Mouse (Mus musculus): Measurements from ENCODE around the gene Ubac1.

Gene Ubac1

GRCm38 (mm10) chr2:26024138-26025075 lies 2.9 kb upstream of the Ubac1 start:
- DNase-seq (ENCODE audit: extremely low read depth, low read depth), result no peak

GRCm38 (mm10) chr2:26022626-26023025 lies 1.1 kb upstream of the Ubac1 start:
- DNase-seq (ENCODE audit: extremely low read depth, low read depth), result no peak

DNA sequence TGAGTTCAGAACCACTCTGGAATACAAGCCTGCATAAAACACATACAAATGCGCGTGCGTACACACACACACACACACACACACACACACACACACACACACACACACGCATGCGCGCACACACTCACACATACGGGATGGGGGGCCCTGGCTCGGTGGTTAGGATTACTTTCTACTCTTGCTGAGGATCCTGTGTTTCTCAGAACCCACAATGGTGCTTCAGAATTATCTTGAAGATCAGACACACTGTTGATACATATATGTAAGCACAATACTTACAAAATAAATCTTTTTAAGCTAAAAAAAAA lies 665 bp upstream of the Ubac1 start:
- DNase-seq (ENCODE audit: extremely low read depth, low read depth), result no peak

- peak; percentile 45 for DNase-seq (ENCODE audit: extremely low read depth, low read depth)
Observed at GRCm38 (mm10) chr2:26020714-26021560, 610 bp downstream of the Ubac1 start.

DNA sequence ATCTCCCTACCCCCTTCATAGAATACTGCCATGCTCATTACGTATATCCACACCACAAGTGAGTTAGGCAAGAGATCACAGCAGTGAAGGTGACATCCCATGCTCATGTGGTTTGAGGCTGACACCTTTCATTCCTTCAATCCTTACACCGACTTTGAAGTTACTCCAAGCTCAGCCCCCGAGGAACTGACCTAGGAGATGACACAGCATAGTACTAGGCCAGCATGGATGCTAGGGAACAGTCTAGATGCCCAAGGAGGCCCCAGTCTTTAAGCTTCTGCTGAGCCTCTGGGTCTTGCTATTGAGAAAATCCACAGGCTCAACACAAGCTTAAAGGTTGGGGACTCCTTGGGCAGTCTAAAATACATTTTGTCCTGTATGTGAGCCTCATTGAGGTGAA lies 1.6 kb downstream of the Ubac1 start:
- no peak for DNase-seq (ENCODE audit: extremely low read depth, low read depth)

DNA sequence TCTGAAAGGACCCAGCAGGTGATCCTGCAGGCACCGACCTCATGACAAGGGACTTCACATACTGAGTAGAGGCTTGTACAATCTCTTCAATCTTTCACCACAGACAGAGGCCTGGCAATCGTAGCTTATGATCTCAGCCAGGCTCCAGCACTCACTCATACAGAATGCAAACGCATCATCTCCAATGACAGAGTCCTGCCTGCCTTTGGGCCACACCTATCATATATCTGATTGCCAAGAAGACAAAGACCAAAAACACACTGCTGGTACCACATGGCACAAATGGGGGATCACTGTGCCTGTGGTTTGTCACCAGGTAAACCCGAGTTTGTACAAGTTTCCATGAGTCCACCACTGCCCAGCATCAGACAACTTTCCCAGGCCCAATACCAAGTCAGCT lies 4.2 kb downstream of the Ubac1 start:
- no peak for DNase-seq (ENCODE audit: extremely low read depth, low read depth)

- DNase-seq (ENCODE audit: extremely low read depth, low read depth), result no peak
Observed at GRCm38 (mm10) chr2:26013674-26014073, 7.9 kb downstream of the Ubac1 start.

DNA sequence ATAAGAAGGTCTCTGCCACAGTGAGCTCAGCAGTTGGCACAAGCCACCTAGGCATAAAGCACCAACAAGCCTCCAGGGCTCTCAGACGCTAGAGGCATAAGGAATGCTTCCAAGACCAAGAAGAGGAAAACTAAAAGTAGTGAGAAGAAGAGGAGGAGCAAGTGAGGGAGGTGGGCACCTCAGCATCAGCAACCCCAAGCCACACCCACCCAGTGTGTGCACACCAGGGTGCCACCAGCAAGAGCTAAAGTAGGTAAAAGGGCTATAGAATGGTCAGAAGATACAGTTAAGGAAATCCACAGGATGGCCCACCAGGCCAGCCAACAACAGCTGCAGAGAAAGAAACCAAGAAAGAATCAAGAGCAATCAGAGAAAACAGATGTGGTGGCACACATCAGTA lies 10.1 kb downstream of the Ubac1 start:
- no peak for DNase-seq (ENCODE audit: extremely low read depth, low read depth)

GRCm38 (mm10) chr2:26002001-26002400 lies 19.5 kb downstream of the Ubac1 start:
- DNase-seq (ENCODE audit: extremely low read depth, low read depth), result no peak

- DNase-seq (ENCODE audit: extremely low read depth, low read depth), result no peak
Observed at GRCm38 (mm10) chr2:26001136-26001535, 20.4 kb downstream of the Ubac1 start.

DNA sequence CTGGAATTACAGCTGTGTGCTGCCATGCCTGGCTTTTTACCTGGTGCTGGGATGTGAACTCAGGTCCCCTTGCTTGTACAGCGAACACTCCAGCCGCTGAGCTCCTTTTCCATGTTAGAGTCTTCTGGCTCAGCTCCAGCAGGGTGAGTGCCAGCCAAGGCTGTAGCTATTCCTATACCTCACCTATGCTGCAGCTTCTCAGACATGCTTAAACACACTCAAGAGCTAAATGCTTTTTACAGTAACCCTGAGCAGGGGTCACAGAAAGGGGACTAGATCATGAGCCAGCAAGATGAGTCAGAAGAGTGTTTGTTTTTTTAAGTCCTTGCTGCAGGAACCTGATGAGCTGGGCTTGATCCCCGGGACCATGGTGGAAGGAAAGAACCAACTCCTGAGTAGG lies 23.8 kb downstream of the Ubac1 start:
- DNase-seq (ENCODE audit: extremely low read depth, low read depth), result no peak

GRCm38 (mm10) chr2:25994791-25995190 lies 26.8 kb downstream of the Ubac1 start:
- DNase-seq (ENCODE audit: extremely low read depth, low read depth), result no peak

DNA sequence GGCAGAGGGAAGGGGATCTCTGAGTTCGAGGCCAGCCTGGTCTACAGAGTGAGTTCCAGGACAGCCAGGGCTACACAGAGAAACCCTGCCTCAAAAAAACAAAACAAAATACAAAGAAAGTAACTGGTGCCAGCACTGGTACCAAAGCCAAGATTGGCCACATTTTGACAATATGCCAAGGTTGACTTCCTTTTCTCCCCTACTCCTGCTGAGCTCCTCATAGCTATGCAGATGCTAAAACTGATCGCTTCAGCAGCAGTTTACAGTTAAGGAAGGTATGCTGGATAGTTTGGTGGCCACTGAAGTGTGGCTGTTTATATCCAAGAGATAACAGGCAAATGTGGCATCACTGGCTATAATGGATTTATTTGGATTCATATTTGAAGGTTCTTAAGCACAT lies 29.3 kb downstream of the Ubac1 start:
- DNase-seq (ENCODE audit: extremely low read depth, low read depth), result peak; percentile 63

- DNase-seq (ENCODE audit: extremely low read depth, low read depth), result no peak
Observed at GRCm38 (mm10) chr2:25989651-25990050, 31.9 kb downstream of the Ubac1 start.

GRCm38 (mm10) chr2:25987817-25988216 lies 33.7 kb downstream of the Ubac1 start:
- DNase-seq (ENCODE audit: extremely low read depth, low read depth), result no peak

GRCm38 (mm10) chr2:25986601-25987000 lies 34.9 kb downstream of the Ubac1 start:
- no peak for DNase-seq (ENCODE audit: extremely low read depth, low read depth)

GRCm38 (mm10) chr2:25983159-25983907 lies 38.2 kb downstream of the Ubac1 start, which contains the start of gene Camsap1:
Gene Camsap1, minus strand, starts transcription at chr2:25983282.
- peak; percentile 98 for DNase-seq (ENCODE audit: extremely low read depth, low read depth)

DNA sequence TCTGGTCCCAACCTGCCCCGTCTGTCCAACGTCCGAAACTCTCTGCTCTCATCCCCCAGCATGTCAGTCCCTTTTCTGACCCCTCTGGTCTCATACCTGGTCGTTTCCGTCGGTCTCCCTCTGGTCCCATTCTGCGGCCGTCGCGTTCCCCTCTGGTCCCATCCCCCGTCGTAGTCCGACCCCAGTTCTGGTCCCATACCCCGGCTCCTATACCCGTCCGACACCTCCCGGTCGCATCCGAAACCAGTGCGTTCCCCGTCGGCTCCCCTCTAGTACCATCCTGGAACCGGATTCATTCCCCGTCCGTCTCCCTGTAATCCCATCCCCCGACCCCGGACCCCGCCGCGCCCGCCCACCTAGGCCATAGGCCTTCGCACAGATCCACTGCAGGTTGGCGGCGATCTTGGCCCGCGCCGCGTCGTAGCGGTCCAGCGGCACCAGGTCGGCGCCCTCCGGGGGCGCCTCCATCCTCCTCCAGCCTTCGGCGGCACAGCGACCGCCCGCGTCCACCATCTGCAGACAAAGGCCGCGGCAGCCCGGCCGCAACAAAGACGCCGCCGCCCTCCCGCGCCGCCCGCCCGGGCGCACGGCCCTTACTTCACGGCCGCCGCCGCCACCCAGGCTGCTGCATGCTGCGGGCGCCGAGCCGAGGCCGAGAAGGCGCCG lies 39.0 kb downstream of the Ubac1 start:
- no peak for DNase-seq (ENCODE audit: extremely low read depth, low read depth)

DNA sequence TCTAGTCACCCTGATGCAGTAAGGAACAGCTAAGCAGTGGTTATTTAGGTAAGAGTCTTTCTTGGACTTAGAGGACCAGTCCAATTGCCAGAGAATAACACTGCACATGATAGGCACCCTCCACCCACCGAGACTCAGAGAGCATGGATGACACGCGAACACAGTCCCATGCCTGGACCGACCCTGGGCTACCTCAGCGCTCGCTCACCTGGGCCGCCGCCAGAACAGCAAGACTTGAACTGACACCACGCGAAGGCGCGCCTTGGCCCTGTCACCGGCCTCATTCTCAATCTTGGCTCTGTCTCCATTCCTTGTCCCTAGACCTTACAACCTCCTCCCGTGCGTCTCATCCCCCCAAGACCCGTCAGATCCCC lies 39.5 kb downstream of the Ubac1 start:
- DNase-seq (ENCODE audit: extremely low read depth, low read depth), result no peak

DNA sequence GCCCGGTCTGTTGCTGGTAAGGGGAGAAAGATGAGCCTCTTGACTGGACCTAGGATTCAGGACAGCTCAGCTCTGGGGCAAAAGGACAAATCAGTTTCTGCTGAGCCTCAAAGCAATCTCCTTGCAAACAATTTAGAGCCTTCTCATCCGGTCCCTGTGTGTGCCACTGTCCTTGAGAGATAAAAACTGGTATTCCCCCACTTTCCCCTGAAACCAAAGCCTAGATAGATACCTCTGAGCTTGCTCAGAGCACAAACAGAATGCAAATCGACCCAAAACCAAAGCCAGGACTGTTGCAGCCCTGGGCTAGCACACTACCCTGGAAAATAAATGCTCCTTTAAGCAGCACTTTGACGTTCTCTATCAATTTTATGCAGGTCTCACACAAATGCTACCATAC lies 42.5 kb downstream of the Ubac1 start:
- no peak for DNase-seq (ENCODE audit: extremely low read depth, low read depth)

GRCm38 (mm10) chr2:25977587-25978239 lies 43.8 kb downstream of the Ubac1 start:
- no peak for DNase-seq (ENCODE audit: extremely low read depth, low read depth)

All from MEL-GATA-1-ER (cell line).